Mouse (Mus musculus) bone marrow macrophage, adult 2 months (primary cell): ENCODE data around the gene Lrrc41.

Experiments
- CTCF ChIP-seq: IDR thresholded peaks from 2 replicates; pipeline ENCODE4 v1.5.1; 2012; ENCODE audit warnings: low read depth, mild to moderate bottlenecking, low read length, moderate library complexity
- POLR2A ChIP-seq: IDR thresholded peaks from 2 replicates; pipeline ENCODE4 v1.6.1; 2012; ENCODE audit warnings: mild to moderate bottlenecking, low read depth, low read length, borderline replicate concordance

DNA sequence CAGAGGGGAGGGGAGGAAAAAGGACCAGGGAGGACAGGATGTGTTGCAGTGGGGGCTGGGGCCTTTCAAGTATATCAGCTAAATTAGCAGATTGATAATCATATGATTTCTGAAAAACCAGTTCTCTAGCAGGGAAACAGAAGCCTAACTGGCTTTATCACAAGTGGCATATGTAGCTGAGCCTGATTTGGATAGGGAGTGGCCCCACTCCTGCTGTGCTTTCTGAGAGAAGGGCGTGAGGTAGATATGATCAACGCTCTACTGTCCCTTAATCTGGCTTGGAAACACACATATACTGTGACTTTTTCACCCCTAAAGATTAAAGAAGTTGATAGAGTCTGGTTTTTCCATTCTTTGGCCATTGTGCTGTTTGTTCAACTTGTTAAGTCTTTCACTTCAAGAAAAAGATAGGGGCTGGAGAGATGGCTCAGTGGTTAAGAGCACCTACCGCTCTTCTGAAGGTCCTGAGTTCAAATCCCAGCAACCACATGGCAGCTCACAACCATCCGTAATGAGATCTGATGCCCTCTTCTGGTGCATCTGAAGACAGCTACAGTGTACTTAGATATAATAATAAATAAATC is 50.8 kb downstream of the Lrrc41 start:
- TF ChIP-seq CTCF (no peak), POLR2A (no peak)
